Mouse (Mus musculus) brain, embryonic 14.5 days (tissue): Measurements from ENCODE around the gene Gbgt1.

ENCODE experiments used
- CTCF ChIP-seq: fragments of 200-500 bp; IDR thresholded peaks from 2 replicates; pipeline ENCODE4 v1.5.1; 2012; ENCODE audit warnings: inconsistent platforms, mild to moderate bottlenecking, moderate library complexity, borderline replicate concordance; ENCODE audit not compliant: insufficient read depth, insufficient read length; ENCODE audit errors: extremely low read depth
- POLR2A ChIP-seq: fragments of 200-500 bp; IDR thresholded peaks from 2 replicates; pipeline ENCODE4 v1.6.1; 2012; ENCODE audit warnings: mild to moderate bottlenecking, inconsistent platforms, borderline replicate concordance; ENCODE audit not compliant: poor library complexity, insufficient read depth, insufficient read length, severe bottlenecking; ENCODE audit errors: extremely low read depth

DNA sequence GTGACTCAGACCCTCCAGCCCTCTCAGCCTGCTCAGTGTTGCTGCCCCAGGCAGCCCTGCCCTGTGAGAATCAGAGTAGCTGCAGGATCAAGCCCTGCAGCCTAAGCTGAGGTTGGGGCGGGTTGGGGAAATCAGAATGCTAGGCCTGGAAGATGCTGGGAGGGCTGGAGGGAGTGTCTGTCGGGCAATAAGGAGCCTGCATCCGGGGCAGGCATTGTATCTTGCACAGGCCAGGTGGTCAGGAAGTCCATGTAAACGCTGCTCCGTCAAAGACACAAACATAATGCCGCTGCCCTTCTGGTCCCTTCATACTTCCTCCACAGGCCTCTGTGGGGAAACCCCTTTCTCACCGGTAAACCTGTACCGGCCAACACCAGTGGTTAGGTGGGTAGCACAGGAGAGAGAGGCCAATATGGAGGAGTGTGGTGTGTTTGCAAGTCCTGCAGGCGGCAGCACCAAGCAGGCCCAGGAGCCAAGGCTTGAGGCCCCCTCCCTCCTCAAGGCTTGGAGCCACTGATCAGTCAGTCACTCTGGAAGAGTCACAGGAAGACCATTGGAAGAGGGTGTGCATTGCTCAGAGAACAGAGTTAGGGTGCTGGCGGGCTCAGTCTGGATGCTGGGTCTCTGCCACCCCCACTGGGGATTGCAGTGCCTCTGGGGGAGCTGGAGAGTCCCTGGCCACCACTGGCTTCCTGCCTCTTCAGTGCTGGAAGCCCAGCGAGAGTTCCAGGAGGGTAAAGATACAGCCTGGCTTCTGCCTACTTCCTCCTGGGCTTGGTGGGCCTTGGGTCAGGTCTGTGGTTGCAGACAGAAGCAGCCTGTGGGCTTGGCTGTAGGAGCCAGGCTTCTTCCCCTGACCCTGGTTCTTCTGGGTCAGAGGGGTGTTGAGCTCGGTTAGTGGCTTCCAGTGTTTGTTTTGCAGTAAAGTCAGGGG, 29.5 kb downstream of the Gbgt1 start:
- no peak for TF ChIP-seq POLR2A
- TF ChIP-seq CTCF, result peak; percentile 32; the same call in 1 of the 2 replicates
